In the genomic region with DNA sequence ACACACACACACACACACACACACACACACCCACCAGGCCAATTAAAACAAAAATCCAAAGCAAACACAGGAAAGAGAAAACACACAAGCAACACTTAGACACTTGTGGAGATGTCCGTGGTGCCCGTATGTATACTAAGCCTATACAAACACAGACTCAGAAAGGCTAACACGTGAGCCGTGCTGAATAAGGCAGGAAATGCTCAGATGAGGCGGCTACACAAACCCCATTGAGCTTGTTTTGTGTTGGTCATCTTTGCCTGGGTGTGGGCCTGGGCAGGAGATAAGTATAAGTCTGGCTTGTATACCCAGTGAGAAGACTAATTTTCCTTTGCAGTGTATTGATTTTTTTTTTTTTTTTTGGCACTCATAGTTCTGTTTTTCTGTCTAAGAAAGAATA, we compare ENCODE assay signal across 20 mouse cellular contexts.
"Had no signal": no experiment of that assay in that cellular context is flagged by ENCODE, and none has a peak within 500 bp of the region (broad histone marks: within the 10 kb centered on the region; RNA-seq: fewer than 3 reads in every experiment).

No protein-coding gene starts in this region.

- ATAC-seq: intestine, postnatal 0 days; lung, postnatal 0 days; midbrain, embryonic 15.5 days had no signal

- H3K27ac ChIP-seq: kidney, postnatal 0 days; limb, embryonic 10.5 days; limb, embryonic 13.5 days; midbrain, embryonic 12.5 days; midbrain, embryonic 15.5 days; stomach, embryonic 15.5 days had no signal

- H3K4me1 ChIP-seq: midbrain, embryonic 15.5 days; stomach, embryonic 15.5 days had no signal

- H3K4me2 ChIP-seq: limb, embryonic 13.5 days; liver, embryonic 15.5 days; midbrain, embryonic 12.5 days; midbrain, embryonic 15.5 days; neural tube, embryonic 12.5 days; stomach, embryonic 15.5 days had no signal

- DNase-seq: kidney, adult 2 months; kidney, postnatal 25 days; layer of hippocampus, adult 9-11 months; lung, adult 2 months; retina, postnatal 1 day; right cerebral cortex, postnatal 25 days; spleen, adult 18-20 months; thymus, postnatal 25 days had no signal

- H3K4me3 ChIP-seq: layer of hippocampus, adult 2 months; limb, embryonic 10.5 days; limb, embryonic 13.5 days; liver, embryonic 15.5 days; megakaryocyte, embryonic 14.5 days; midbrain, embryonic 12.5 days; midbrain, embryonic 15.5 days; neural tube, embryonic 12.5 days; stomach, embryonic 15.5 days had no signal

- H3K9ac ChIP-seq: limb, embryonic 13.5 days; liver, embryonic 15.5 days; midbrain, embryonic 12.5 days; midbrain, embryonic 15.5 days; neural tube, embryonic 12.5 days; stomach, embryonic 15.5 days had no signal

- H3K9me3 ChIP-seq: limb, embryonic 10.5 days; limb, embryonic 13.5 days; liver, embryonic 15.5 days; megakaryocyte, embryonic 14.5 days; midbrain, embryonic 12.5 days; midbrain, embryonic 15.5 days; neural tube, embryonic 12.5 days; stomach, embryonic 15.5 days had no signal

- H3K27me3 ChIP-seq: limb, embryonic 13.5 days; liver, embryonic 15.5 days; megakaryocyte, embryonic 14.5 days; midbrain, embryonic 15.5 days; neural tube, embryonic 12.5 days; stomach, embryonic 15.5 days had no signal

- H3K36me3 ChIP-seq: limb, embryonic 13.5 days; midbrain, embryonic 12.5 days; midbrain, embryonic 15.5 days had no signal
